Mouse (Mus musculus) CH12.LX (cell line): ENCODE measurements around the gene Esr1.

Experiments
- CTCF ChIP-seq, 2 experiments: IDR thresholded peaks in 1 of 2; conservative IDR thresholded peaks in 1 of 2; 2 replicates each; pipeline ENCODE4 v1.5.1; 2011 to 2012; ENCODE audit warnings: low read depth in 2 of 2, low read length in 2 of 2, improper control_type of control experiment in 1 of 2, inconsistent platforms in 1 of 2, mild to moderate bottlenecking in 1 of 2, moderate library complexity in 1 of 2
- E2F4 ChIP-seq: IDR thresholded peaks from 2 replicates; pipeline ENCODE4 v1.6.1; 2011; ENCODE audit warnings: low read depth, low read length, improper control_type of control experiment; ENCODE audit not compliant: insufficient replicate concordance
- EP300 ChIP-seq: IDR thresholded peaks from 2 replicates; pipeline ENCODE4 v1.6.1; 2011; ENCODE audit warnings: low read length, improper control_type of control experiment
- KAT2A ChIP-seq: IDR thresholded peaks from 2 replicates; pipeline ENCODE4 v1.6.1; 2012; ENCODE audit warnings: low read length, improper control_type of control experiment, inconsistent platforms; ENCODE audit not compliant: insufficient replicate concordance
- MAX ChIP-seq: IDR thresholded peaks from 2 replicates; pipeline ENCODE4 v1.6.1; 2011; ENCODE audit warnings: low read length, improper control_type of control experiment
- PAX5 ChIP-seq: IDR thresholded peaks from 2 replicates; pipeline ENCODE4 v1.6.1; 2012; ENCODE audit warnings: low read length, inconsistent platforms, mixed read lengths
- POLR2A ChIP-seq: IDR thresholded peaks from 2 replicates; pipeline ENCODE4 v1.6.1; 2011; ENCODE audit warnings: low read depth, mild to moderate bottlenecking, improper control_type of control experiment, low read length
- RAD21 ChIP-seq: IDR thresholded peaks from 2 replicates; pipeline ENCODE4 v1.6.1; 2011; ENCODE audit warnings: low read depth, mild to moderate bottlenecking, low read length, improper control_type of control experiment, moderate library complexity
- UBTF ChIP-seq: IDR thresholded peaks from 2 replicates; pipeline ENCODE4 v1.6.1; 2012; ENCODE audit warnings: low read depth, mild to moderate bottlenecking, inconsistent platforms, low read length, improper control_type of control experiment, moderate library complexity
- USF1 ChIP-seq: IDR thresholded peaks from 2 replicates; pipeline ENCODE4 v1.6.1; 2014; ENCODE audit warnings: low read depth, mild to moderate bottlenecking, inconsistent platforms, low read length, improper control_type of control experiment
- USF2 ChIP-seq: conservative IDR thresholded peaks from 2 replicates; pipeline ENCODE4 v1.6.1; 2011; ENCODE audit warnings: low read depth, low read length, improper control_type of control experiment
- ZC3H11A ChIP-seq: IDR thresholded peaks from 2 replicates; pipeline ENCODE4 v1.6.1; 2012; ENCODE audit warnings: low read depth, mild to moderate bottlenecking, inconsistent platforms, low read length, improper control_type of control experiment
- ZMIZ1 ChIP-seq: IDR thresholded peaks from 2 replicates; pipeline ENCODE4 v1.6.1; 2012; ENCODE audit warnings: low read depth, mild to moderate bottlenecking, inconsistent platforms, low read length, improper control_type of control experiment

GRCm38 (mm10) chr10:5029161-5029560 is 417.8 kb downstream of the Esr1 start:
- no peak for TF ChIP-seq POLR2A
- TF ChIP-seq CTCF (conservative IDR thresholded peaks at IDR 0.05 in 1 of 2, IDR thresholded peaks at IDR 0.05 in 1 of 2; ENCODE audit: low read depth in 2 of 2, low read length in 2 of 2): no peak
- no peak for TF ChIP-seq RAD21
- no peak for TF ChIP-seq UBTF
- TF ChIP-seq ZMIZ1: no peak
- TF ChIP-seq USF2: no peak
- no peak for TF ChIP-seq KAT2A
- TF ChIP-seq E2F4: no peak
- no peak for TF ChIP-seq PAX5
- no peak for TF ChIP-seq MAX
- no peak for TF ChIP-seq USF1
- no peak for TF ChIP-seq EP300
- no peak for TF ChIP-seq ZC3H11A
